Mouse (Mus musculus): ENCODE results near the gene Zfp428.

The Zfp428 gene

DNA sequence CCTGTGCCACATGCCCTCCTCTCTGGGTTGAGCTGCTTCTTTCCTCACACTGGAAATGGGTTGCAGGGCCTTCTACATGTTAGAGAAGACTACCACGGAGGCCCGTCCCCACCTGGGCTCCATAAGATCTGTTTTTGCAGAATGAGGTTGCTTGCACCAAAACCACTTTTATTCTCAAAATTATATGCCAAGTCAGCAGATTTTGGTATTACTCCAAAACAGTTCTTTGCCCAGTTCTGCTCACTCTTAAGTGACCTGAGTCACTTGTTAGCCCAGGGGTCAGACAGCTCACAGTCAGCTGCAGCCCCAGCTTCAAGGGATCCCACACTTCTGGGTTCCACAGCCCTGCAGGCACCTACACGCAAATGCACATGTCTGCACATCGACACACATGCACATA, 54.6 kb downstream of the Zfp428 start:
- DNase-seq, result no peak

DNA sequence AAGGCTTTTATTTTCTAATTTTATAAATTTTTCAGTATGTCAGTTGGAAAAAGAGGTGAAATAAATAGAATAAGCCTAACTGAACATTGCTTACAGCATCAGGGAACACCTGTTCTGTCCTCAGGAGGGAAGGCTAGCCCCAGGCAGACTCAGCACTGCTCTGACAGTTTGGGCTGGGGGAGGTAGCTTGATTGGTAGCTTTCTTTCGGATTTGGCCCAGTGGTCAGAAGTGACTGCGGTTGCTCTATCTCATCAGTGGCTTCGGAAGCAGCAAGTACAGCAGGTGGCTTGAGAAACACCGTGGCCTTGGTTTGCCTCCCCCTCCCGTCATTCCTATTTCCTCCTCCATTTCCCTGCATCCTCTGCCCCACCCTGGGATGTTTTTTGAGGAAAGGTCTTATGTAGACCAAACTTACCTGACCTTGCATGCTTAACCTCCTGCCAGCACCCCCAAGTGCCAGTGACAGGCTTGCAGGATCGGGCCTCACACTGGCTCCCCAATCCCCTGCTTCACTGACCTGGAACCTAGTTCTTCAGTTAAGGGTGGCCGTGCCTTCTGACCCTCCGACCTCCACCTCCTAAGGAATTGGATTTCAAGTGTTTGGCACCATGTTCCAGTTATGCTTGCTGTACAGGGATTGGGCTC, 56.5 kb downstream of the Zfp428 start:
- no peak for DNase-seq

DNA sequence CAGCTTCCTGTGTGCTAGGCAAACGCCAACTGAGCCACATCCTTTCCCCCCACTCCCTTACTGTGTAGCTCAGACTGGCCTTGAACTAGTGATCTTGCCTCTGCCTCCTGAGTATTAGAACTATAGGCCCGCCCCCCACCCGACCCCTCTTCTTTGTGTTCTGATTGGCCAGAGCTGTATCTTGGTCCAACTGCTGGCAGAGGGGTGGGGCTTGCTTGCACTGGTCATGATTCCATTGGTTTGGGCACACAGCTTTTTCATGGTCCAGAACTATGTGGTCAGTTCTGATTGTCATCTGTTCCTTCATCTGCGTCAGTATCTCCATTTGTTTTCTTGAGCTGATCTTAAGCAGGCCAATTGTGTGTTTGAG, 57.0 kb downstream of the Zfp428 start:
- DNase-seq, result no peak

DNA sequence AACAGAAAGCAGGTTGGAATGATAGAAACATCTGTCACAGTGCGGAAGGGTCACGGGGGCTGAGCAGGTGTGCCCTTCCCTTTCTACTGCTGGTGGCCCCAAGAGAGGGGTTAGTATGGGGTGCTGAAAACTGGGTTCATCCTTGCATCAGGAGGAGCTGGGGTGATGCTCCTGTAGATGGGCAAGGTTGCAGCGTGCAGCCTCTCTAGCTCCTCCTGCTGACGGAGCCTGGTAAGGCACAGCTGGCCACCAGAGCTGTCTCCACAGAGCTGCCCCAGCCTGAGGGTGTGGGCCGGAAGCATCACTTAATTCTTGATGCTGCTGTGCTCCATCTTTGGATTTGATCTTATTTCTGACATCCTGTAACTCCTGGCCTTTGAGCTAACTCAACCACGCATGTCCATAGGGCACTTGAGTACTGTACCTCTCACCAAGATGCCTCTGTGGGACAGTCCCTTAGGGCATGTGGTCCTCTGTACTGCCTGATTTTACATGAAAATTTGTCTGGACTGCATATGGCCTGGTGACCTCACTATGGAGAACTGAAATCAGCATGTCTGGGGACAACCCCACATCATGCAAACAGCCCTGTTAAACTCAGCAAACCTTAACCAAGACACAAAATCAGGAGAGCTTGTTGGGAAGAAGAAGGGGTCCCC, 57.9 kb downstream of the Zfp428 start:
- DNase-seq, result peak; percentile 68
